Mouse (Mus musculus) ovary, adult 18-20 months (tissue): ENCODE data around the gene Cdyl2.

Experiments used
- DNase-seq: peaks from one replicate; pipeline ENCODE4 v3.0.0; 2022; ENCODE audit warnings: low spot score, mixed read lengths

The Cdyl2 gene

GRCm38 (mm10) chr8:116621158-116621961 is 111.4 kb downstream of the Cdyl2 start:
- no peak for DNase-seq

- DNase-seq = no peak
Measured at GRCm38 (mm10) chr8:116619686-116620320, 113.0 kb downstream of the Cdyl2 start.

- no peak for DNase-seq
Measured at GRCm38 (mm10) chr8:116619221-116619620, 113.6 kb downstream of the Cdyl2 start.

GRCm38 (mm10) chr8:116618797-116619196 is 114.0 kb downstream of the Cdyl2 start:
- no peak for DNase-seq

GRCm38 (mm10) chr8:116617891-116618290 is 114.9 kb downstream of the Cdyl2 start:
- no peak for DNase-seq

GRCm38 (mm10) chr8:116616369-116616768 is 116.4 kb downstream of the Cdyl2 start:
- DNase-seq = no peak

DNA sequence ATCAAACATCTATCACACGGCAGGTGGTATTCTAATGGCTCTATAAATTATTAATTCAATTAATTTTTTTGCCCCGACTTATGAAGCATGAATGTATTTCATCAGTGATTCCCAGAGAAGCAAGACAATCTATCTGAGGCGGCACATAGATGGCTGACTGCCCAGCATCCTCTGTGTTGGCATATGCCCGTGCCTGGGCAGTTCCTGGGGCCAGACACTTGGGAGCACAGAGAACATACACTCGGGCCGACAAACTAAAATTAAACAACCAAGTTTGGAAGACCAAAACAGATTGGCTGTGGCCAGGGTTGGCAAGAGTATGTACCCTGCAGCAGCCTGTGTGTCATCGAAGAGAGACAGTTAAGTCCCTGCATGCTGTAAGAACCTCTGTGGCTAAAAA is 117.9 kb downstream of the Cdyl2 start:
- DNase-seq = no peak

GRCm38 (mm10) chr8:116606171-116606570 is 126.6 kb downstream of the Cdyl2 start:
- DNase-seq = no peak

GRCm38 (mm10) chr8:116602806-116603205 is 130.0 kb downstream of the Cdyl2 start:
- DNase-seq = no peak

DNA sequence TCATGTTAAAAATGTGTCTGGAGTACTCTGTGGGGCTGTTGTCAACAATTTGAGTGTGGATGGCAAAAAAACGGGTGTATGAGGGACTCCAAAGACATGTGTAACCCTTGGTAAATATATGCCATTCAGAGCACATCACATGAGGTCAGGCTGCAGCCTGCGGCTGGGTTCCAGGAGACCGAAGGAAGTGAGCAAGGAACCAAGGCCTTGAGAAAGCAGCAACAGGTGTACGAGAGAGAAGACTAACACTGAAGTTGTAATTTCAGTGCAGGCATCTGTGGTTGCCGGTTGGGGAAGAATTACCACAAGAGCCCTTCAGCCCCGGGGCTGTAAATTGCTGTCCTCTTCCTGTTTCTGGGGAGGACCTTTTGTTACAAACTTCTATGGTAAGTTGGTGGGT is 133.1 kb downstream of the Cdyl2 start:
- no peak for DNase-seq

DNA sequence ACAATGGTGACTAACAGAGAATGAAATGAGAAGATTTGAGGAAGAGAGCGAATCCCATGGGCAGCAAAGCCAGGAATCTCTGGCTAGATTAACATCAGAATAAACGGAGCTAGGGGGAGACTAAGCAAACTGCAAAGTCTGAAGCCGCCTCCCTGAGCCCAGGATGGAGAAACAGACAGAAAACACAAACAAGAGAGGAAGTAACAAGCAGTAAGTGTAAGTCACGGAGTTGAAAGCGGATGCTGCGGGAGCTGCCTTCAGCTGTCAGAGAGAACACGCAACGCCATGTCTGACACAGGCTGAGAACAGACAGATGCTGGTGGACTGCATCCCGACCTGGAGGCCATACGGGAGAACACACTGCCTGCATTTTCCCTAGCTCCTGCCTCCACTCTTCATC is 141.6 kb downstream of the Cdyl2 start:
- DNase-seq = no peak

- no peak for DNase-seq
Measured at GRCm38 (mm10) chr8:116590546-116590945, 142.2 kb downstream of the Cdyl2 start.

DNA sequence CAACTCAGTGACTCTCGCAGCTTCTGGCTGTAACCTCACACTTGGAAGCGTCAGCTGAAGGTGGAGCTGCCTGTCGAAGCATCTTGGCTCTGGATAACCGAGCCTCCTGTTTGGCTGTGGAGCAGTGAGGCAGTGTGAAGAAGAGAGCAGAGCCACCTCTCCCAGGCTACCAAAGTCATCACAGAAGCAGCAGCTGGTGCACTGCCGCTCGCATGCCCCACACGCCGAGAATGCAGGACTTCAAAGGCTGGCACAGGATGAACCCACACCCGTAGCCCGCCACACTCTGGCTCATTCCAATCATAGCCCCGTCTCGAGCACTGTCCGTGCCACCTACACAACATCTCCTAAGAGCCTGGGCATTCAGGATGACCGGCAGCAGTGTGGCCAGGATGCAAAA is 142.7 kb downstream of the Cdyl2 start:
- DNase-seq = no peak

- DNase-seq = no peak
Measured at GRCm38 (mm10) chr8:116587616-116588468, 144.9 kb downstream of the Cdyl2 start.

DNA sequence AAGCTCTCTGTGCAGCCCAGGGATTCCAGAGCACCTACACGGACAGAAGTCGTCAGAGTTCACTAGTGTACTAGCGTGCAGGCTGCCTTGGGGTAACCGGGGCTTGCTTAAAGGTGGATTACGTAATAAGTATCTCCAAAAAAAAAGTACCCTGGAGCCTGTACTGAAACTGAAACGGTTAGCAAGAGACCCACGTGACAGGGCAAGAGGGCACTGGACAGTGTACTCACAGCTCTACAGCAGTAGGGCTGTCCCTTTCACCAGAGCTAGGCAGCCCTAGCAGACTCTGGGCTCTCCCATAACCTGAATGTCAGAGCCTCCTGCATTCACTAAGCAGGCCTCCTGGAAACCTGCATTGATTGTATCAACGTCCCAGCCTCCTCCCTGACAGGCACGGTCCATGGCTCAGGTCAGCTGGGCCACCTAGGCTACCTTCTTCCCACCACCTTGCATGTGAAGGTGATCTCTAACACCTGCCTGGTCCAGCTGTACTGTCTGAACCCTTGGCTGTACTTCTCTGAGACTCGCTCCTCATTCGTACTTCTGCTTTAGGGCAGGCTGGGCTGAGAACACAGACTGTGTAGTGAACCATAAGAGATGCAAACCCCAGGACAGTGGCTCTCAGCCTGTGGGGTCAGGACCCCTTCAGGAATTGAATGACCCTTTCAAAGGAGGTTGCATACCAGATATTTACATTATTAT is 151.3 kb downstream of the Cdyl2 start:
- no peak for DNase-seq

- DNase-seq = no peak
Measured at GRCm38 (mm10) chr8:116576732-116577131, 156.1 kb downstream of the Cdyl2 start.

DNA sequence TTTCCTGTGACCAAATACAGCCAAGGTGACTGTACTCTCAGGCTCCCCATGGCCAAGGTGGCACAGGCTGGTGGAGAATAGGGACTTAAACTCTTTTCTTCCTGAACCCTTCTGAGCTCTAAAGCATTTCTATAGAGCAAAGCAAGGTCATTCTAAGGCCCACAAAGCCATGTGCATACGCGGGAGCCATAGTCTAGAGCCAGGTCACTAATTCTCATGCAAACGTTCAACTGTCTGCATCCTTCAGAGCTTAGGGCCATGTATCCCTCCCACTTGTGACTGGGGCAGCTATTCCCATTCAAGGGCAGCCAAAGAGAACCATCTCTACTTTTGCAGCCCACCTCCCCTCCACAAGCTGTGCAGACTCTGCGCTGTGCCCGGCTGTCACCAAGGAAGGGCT is 159.7 kb downstream of the Cdyl2 start:
- DNase-seq = no peak

DNA sequence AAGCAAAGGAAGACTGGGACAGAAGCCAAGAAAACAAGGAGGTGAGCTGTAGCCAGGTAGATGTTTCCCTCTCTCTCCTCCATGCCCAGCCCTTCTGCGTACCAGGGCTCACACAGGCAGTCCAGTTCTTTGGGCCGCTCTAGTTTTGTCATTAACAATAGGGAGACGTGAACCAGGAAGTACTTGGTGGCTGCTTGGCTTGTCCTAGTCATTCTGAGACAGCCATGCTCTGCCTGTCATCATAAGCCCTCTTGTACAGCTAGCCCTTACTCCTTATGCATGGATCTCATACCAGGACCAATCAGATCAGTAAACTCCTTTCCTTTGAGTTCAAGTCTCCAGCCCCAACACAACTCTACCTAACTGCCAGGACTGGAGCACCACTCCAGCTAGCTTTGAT is 180.0 kb downstream of the Cdyl2 start:
- no peak for DNase-seq

DNA sequence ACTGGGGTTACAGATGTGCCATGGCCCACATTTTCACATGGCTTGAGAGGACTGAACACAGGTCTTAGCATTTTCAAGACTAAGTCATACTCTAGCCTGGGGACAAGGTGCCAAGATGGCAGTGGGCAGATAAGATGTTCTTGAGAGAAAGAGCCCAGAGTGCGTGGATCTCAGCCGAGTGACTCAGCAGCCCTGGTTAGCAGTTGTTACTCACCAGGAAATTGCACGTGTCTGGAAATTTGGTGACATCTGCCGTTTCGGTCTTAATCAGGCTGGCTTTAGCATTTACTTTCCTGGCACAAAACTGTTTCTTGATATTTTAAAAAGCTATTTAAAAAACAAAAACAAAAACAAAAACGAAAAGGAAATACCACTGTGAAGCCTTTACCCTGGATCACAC is 180.5 kb downstream of the Cdyl2 start:
- DNase-seq = no peak

GRCm38 (mm10) chr8:116543366-116543765 is 189.4 kb downstream of the Cdyl2 start:
- DNase-seq = no peak

DNA sequence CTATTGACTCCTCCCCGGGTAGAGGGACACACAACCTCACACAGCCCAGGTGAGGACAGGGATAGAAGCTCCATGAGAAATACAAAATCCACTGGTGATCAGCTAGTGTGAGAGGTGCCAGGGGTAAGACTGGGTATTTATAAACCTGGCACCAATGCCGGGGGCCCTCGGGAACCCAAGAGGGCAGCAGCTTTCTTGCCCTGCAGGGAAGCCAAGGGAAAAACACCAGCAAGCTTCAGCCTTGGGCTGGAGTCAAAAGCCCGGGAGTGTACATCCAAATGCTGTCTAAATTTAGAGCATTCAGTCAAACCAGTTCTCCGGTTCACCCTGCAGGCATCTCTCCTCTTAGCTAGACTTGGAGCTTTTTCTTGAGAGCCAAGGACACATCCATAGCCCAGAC is 189.9 kb downstream of the Cdyl2 start:
- no peak for DNase-seq

DNA sequence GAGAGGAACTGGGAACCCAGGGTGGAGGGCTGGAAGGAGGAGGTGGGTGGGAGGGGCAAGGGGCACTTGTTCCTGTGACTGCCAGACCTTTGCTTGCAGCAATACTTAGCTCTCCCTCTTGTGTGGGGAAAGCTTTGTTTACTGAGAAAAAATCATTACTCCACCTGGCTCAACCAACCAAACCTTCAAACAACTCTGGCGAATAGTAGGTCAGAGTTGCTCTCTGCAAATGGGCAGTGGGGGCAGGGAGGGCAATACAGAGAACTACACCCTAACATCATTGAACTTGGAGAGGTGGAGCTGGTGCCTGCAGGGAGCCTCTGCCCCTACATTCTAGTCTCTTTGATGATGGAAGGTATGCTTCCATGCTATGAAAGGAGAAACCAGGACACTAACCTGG is 192.7 kb downstream of the Cdyl2 start:
- DNase-seq = no peak
